ENCODE assay signal across 8 mouse cellular contexts in the genomic region with DNA sequence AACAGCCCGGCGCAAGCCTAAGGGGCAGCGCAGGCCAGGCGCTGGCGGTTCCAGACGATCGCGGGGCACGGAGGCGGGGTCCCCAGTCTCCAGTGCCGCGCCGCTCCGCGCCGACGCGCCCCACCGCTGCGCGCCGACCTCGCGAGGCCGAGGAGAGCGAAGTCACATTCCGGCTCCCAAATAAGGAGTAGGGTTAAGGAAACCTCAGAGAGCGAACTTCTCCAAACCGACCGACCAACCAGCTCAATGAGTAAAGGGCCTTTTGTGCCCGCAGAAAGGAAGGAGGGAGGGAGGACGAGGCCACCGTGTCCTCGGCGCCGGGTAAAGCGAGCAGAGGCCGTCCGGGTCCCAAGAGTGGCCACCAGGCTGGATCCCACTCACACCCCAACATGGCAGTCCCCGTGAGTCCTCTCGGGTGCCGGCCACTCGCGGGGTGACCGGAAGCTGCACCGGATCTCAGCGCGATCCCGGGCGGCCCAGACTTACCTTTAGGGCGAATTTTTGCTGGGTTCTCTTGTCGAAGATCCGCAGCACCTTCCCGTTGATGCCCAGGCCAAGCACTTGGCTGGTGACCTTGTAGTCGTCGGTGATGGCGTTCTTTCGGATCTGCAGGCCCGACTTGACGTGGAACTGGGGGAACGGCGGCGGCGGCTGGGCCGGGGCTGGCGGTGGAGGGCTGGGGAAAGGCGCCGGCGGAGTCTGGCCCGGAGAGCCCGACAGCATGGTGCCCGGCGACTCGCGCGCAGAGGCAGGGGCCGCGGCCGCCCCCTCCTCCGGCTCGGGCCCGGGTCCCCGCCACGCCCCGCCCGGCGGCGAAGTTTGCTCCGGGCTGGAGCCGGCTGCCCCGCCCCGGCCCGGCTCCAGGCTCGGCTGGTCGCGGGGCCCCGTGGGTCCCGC. TPM values are rescaled to one million over a fixed set of nuclear protein-coding genes. Genes with fewer than 3 reads are reported as not detected.
DNase-seq lines count a peak whose midpoint lies in the region; ATAC-seq and TF ChIP-seq lines count a peak whose summit lies in the region.

No protein-coding gene starts in this region.

- peaks cover 34% of the 10 kb centered on the region for H3K79me2 ChIP-seq in MEL (ENCODE audit: control insufficient read depth, insufficient read depth, low read length, poor library complexity)

- H3K36me3 ChIP-seq in MEL (ENCODE audit: control insufficient read depth in 1 of 2, insufficient read depth in 2 of 2, low read length in 2 of 2), result peaks cover 0 to 4% of the 10 kb centered on the region in 2 experiments; a peak in 2 of 4 replicates
- H3K36me3 ChIP-seq in forebrain, embryonic 10.5 days (replicated peaks), result 0 out of 2 replicates have a peak, but pooled peaks cover 7% of the 10 kb centered on the region

- no peak for TF ChIP-seq CTCF in MEL (IDR thresholded peaks at IDR 0.05 in 2 of 3, conservative IDR thresholded peaks at IDR 0.05 in 1 of 3; ENCODE audit: control insufficient read depth in 1 of 3, insufficient read depth in 1 of 3, low read depth in 2 of 3, low read length in 3 of 3, poor library complexity in 1 of 3, severe bottlenecking in 1 of 3)
- no peak for TF ChIP-seq CTCF in bone marrow, adult 2 months (IDR thresholded peaks at IDR 0.05; ENCODE audit: control insufficient read depth, insufficient read depth, low read length)

- H3K27ac ChIP-seq in MEL (ENCODE audit: control insufficient read depth, low read depth, low read length), result peak overlapping the region; percentile 69
- H3K27ac ChIP-seq in bone marrow, adult 2 months (ENCODE audit: control insufficient read depth, insufficient read depth, low read depth, low read length, poor library complexity), result peak overlapping the region; percentile 97
- H3K27ac ChIP-seq in forebrain, embryonic 10.5 days, result peak overlapping the region; percentile 95

- TF ChIP-seq RAD21 in MEL (IDR thresholded peaks at IDR 0.05; ENCODE audit: low read depth, low read length), result no peak

- peak; percentile 90 for DNase-seq in MEL (ENCODE audit: low read depth, low spot score)
- DNase-seq in forebrain, embryonic 10.5 days (ENCODE audit: extremely low spot score, low spot score), result peak; percentile 70
- peak; percentile 71 to 74 for DNase-seq in heart, postnatal 14 days
- peak; percentile 63 to 81 for DNase-seq in kidney, postnatal 36 days
- peak; percentile 46 for DNase-seq in right cerebral cortex, postnatal 4 days
- no peak for DNase-seq in layer of hippocampus, adult 9-10 months (ENCODE audit: low spot score)

- no peaks in the 10 kb centered on the region for H3K9me3 ChIP-seq in MEL (replicated peaks; ENCODE audit: insufficient read depth, low read length)
- no peaks in the 10 kb centered on the region for H3K9me3 ChIP-seq in forebrain, embryonic 10.5 days

- peak; percentile 41 to 46; a peak in 3 of 4 replicates for TF ChIP-seq POLR2A in MEL (IDR thresholded peaks at IDR 0.05; ENCODE audit: control insufficient read depth in 1 of 2, insufficient read depth in 1 of 2, low read depth in 1 of 2, low read length in 2 of 2, poor library complexity in 1 of 2)
- peak; percentile 57; the same call in 1 of the 2 replicates for TF ChIP-seq POLR2A in bone marrow, adult 2 months (IDR thresholded peaks at IDR 0.05; ENCODE audit: borderline replicate concordance, control insufficient read depth, low read depth, low read length)

- intact Hi-C loops in heart, postnatal 14 days (cut with DNase I), result loop anchor here (2.0 kb wide), 1 partner anchor 36 kb away; no protein-coding TSS in a partner anchor

- H3K4me1 ChIP-seq in MEL (ENCODE audit: control insufficient read depth in 1 of 2, insufficient read depth in 2 of 2, low read length in 2 of 2), result peaks cover 0 to 3% of the 10 kb centered on the region in 2 experiments; a peak in 1 of 4 replicates
- peaks cover 11% of the 10 kb centered on the region for H3K4me1 ChIP-seq in bone marrow, adult 2 months (ENCODE audit: control insufficient read depth, insufficient read depth, low read length)
- H3K4me1 ChIP-seq in forebrain, embryonic 10.5 days, result peaks cover 56% of the 10 kb centered on the region

- H3K9ac ChIP-seq in MEL (ENCODE audit: control insufficient read depth, low read depth, low read length, poor library complexity, severe bottlenecking), result peak overlapping the region; percentile 97

- H3K4me3 ChIP-seq in MEL (ENCODE audit: control insufficient read depth in 1 of 2, insufficient read depth in 1 of 2, low read depth in 2 of 2, low read length in 2 of 2), result peak overlapping the region; percentile 98 to 99
- H3K4me3 ChIP-seq in bone marrow, adult 2 months (replicated peaks; ENCODE audit: control insufficient read depth, low read depth, low read length), result peak overlapping the region; percentile 99
- peak overlapping the region; percentile 97 for H3K4me3 ChIP-seq in forebrain, embryonic 10.5 days

- peak; percentile 70 for ATAC-seq in megakaryocyte, adult 5-6 weeks (ENCODE audit: poor library complexity, severe bottlenecking)

- no peak for TF ChIP-seq EP300 in MEL (IDR thresholded peaks at IDR 0.05; ENCODE audit: low read depth in 1 of 2, low read length in 2 of 2)

- WGBS in bone marrow, adult 2 months, result under 1% methylated on average over 98 of the region's 98 CpGs
- WGBS in forebrain, embryonic 10.5 days, result under 1% methylated on average over 91 of the region's 98 CpGs

- no peaks in the 10 kb centered on the region for H3K27me3 ChIP-seq in MEL (ENCODE audit: control insufficient read depth in 1 of 2, insufficient read depth in 2 of 2, low read length in 2 of 2)
- H3K27me3 ChIP-seq in forebrain, embryonic 10.5 days (ENCODE audit: poor library complexity, severe bottlenecking), result peaks cover 12% of the 10 kb centered on the region

TF ChIP-seq in MEL, 35 proteins besides CTCF, POLR2A, EP300 and RAD21 (continues in another document):
- TF ChIP-seq SIN3A (IDR thresholded peaks at IDR 0.05; ENCODE audit: low read length) (peak; percentile 29; the same call in 1 of the 2 replicates), UBTF (IDR thresholded peaks at IDR 0.05; ENCODE audit: borderline replicate concordance, insufficient read depth, low read depth, low read length) (peak; percentile 34; the same call in 1 of the 2 replicates), E2F4 (IDR thresholded peaks at IDR 0.05; ENCODE audit: borderline replicate concordance, low read depth, low read length) (no peak), MEF2A (IDR thresholded peaks at IDR 0.05; ENCODE audit: extremely low read depth, insufficient replicate concordance, low read depth, low read length, poor library complexity, severe bottlenecking) (no peak), GATA1 (IDR thresholded peaks at IDR 0.05; ENCODE audit: low read depth, low read length) (no peak), HCFC1 (IDR thresholded peaks at IDR 0.05; ENCODE audit: low read depth, low read length) (0 out of 2 replicates have a peak, but pooled peaks have one; percentile 23), MAX (IDR thresholded peaks at IDR 0.05; ENCODE audit: low read length) (no peak), BHLHE40 (IDR thresholded peaks at IDR 0.05; ENCODE audit: borderline replicate concordance, low read depth, low read length) (no peak), ZKSCAN1 (IDR thresholded peaks at IDR 0.05; ENCODE audit: low read depth, low read length) (no peak), GABPA (IDR thresholded peaks at IDR 0.05; ENCODE audit: low read depth, low read length) (no peak), MXI1 (IDR thresholded peaks at IDR 0.05; ENCODE audit: low read depth, low read length) (0 out of 2 replicates have a peak, but pooled peaks have one; percentile 35), ELF1 (IDR thresholded peaks at IDR 0.05; ENCODE audit: low read depth, low read length) (no peak), JUND (IDR thresholded peaks at IDR 0.05; ENCODE audit: low read depth, low read length) (no peak), SMC3 (IDR thresholded peaks at IDR 0.05; ENCODE audit: low read depth, low read length) (no peak), NELFE (IDR thresholded peaks at IDR 0.05; ENCODE audit: low read depth, low read length) (peak; percentile 32), TAL1 (IDR thresholded peaks at IDR 0.05; ENCODE audit: low read length) (no peak), MYB (IDR thresholded peaks at IDR 0.05; ENCODE audit: low read depth, low read length) (no peak), POLR2AphosphoS2 (IDR thresholded peaks at IDR 0.05; ENCODE audit: low read length) (no peak; the same call in 1 of the 2 replicates), POLR2AphosphoS5 (IDR thresholded peaks at IDR 0.05; ENCODE audit: borderline replicate concordance, low read depth, low read length) (no peak)

RNA-seq across cellular contexts. Expression of gene Mapkapk2, which starts 0.6 kb away (rescaled TPM):
- total RNA-seq in MEL (2012; rRNA removed), result 51.7 and 53.2 TPM in 2 replicates
- 10 to 100 TPM in 1 of 2 experiments, not detected in 1; 85.4 TPM for polyA plus RNA-seq in MEL (2012; ENCODE audit: insufficient read depth in 1 of 2, insufficient read length in 2 of 2, low read depth in 1 of 2, low replicate concordance in 2 of 2, missing spikeins in 1 of 2)
- 22.7 and 38.1 TPM in 2 replicates for polyA plus RNA-seq in bone marrow, adult 2 months (2011; ENCODE audit: insufficient read depth, insufficient read length, low replicate concordance, missing spikeins)
- 41.1 and 41.3 TPM in 2 replicates for polyA plus RNA-seq in forebrain, embryonic 10.5 days (2016; fragmentation: Nextera tagmentation; extraction: Ambion mirVana)
- total RNA-seq in heart, postnatal 14 days (2021), result 100 to 1,000 TPM; 209 to 221 TPM
- 210 and 215 TPM in 2 replicates for total RNA-seq in megakaryocyte, adult 5-6 weeks (2015)
- 210 and 216 TPM in 2 replicates for total RNA-seq in megakaryocyte, adult 5-6 weeks (2017)

RNA-seq across cellular contexts. Expression of gene Dyrk3, which starts 41.1 kb away (rescaled TPM):
- 7.9 and 8.6 TPM in 2 replicates for total RNA-seq in MEL (2012; rRNA removed)
- 10 to 100 TPM in 1 of 2 experiments, not detected in 1; 11.8 TPM for polyA plus RNA-seq in MEL (2012; ENCODE audit: insufficient read depth in 1 of 2, insufficient read length in 2 of 2, low read depth in 1 of 2, low replicate concordance in 2 of 2, missing spikeins in 1 of 2)
- 7.5 and 13.4 TPM in 2 replicates for polyA plus RNA-seq in bone marrow, adult 2 months (2011; ENCODE audit: insufficient read depth, insufficient read length, low replicate concordance, missing spikeins)
- 13.3 and 15.5 TPM in 2 replicates for polyA plus RNA-seq in forebrain, embryonic 10.5 days (2016; fragmentation: Nextera tagmentation; extraction: Ambion mirVana)
- under 1 TPM; 0.37 to 0.53 TPM for total RNA-seq in heart, postnatal 14 days (2021)
- 3.4 and 4.6 TPM in 2 replicates for total RNA-seq in megakaryocyte, adult 5-6 weeks (2015)
- 4.1 and 4.8 TPM in 2 replicates for total RNA-seq in megakaryocyte, adult 5-6 weeks (2017)

RNA-seq across cellular contexts. Expression of gene Eif2d, which starts 55.9 kb away (rescaled TPM):
- total RNA-seq in MEL (2012; rRNA removed), result 29.3 and 31.0 TPM in 2 replicates
- 10 to 100 TPM in 1 of 2 experiments, not detected in 1; 43.6 TPM for polyA plus RNA-seq in MEL (2012; ENCODE audit: insufficient read depth in 1 of 2, insufficient read length in 2 of 2, low read depth in 1 of 2, low replicate concordance in 2 of 2, missing spikeins in 1 of 2)
- 18.9 and 25.3 TPM in 2 replicates for polyA plus RNA-seq in bone marrow, adult 2 months (2011; ENCODE audit: insufficient read depth, insufficient read length, low replicate concordance, missing spikeins)
- polyA plus RNA-seq in forebrain, embryonic 10.5 days (2016; fragmentation: Nextera tagmentation; extraction: Ambion mirVana), result 66.9 and 70.2 TPM in 2 replicates
- total RNA-seq in heart, postnatal 14 days (2021), result 10 to 100 TPM; 36.4 to 38.2 TPM
- 28.7 and 31.0 TPM in 2 replicates for total RNA-seq in megakaryocyte, adult 5-6 weeks (2015)
- 23.1 and 24.5 TPM in 2 replicates for total RNA-seq in megakaryocyte, adult 5-6 weeks (2017)
